Mouse (Mus musculus): ENCODE measurements at regions not wholly inside any gene's neighbourhood (a gene's known extent, or its start where the extent isn't known, plus 50 kb on each side); places are given as distances from the start of the nearest gene placed in this dataset.

GRCm38 (mm10) chr6:147686927-147687326 lies 211.3 kb downstream of the Ccdc91 start:
- H3K4me1 ChIP-seq (ENCODE audit: control insufficient read depth, insufficient read depth, low read depth, low read length): no peaks in the 10 kb centered on the region
- no peak for ATAC-seq
- no peak overlapping the region for H3K4me3 ChIP-seq (ENCODE audit: low read length)
- no peaks in the 10 kb centered on the region for H3K36me3 ChIP-seq (ENCODE audit: control insufficient read depth, insufficient read depth, low read length)
- 79% methylated on average over 6 of the region's 6 CpGs for WGBS
- no peaks in the 10 kb centered on the region for H3K9me3 ChIP-seq (ENCODE audit: control insufficient read depth, low read length)
- no peaks in the 10 kb centered on the region for H3K27me3 ChIP-seq (replicated peaks; ENCODE audit: control insufficient read depth, insufficient read depth, low read length)
- H3K9ac ChIP-seq (ENCODE audit: low read depth, low read length): no peak overlapping the region
- H3K4me2 ChIP-seq (ENCODE audit: low read length): no peak overlapping the region
- no peak overlapping the region for H3K27ac ChIP-seq (ENCODE audit: low read depth, low read length)

- 88% methylated on average over 1 of the region's 1 CpGs for WGBS
- Histone ChIP-seq H3K4me3 (ENCODE audit: low read length) (no peak overlapping the region), H3K27ac (ENCODE audit: low read depth, low read length) (no peak overlapping the region), H3K27me3 (replicated peaks; ENCODE audit: control insufficient read depth, insufficient read depth, low read length) (no peaks in the 10 kb centered on the region), H3K4me2 (ENCODE audit: low read length) (no peak overlapping the region), H3K9ac (ENCODE audit: low read depth, low read length) (no peak overlapping the region), H3K36me3 (ENCODE audit: control insufficient read depth, insufficient read depth, low read length) (no peaks in the 10 kb centered on the region), H3K4me1 (ENCODE audit: control insufficient read depth, insufficient read depth, low read depth, low read length) (no peaks in the 10 kb centered on the region), H3K9me3 (ENCODE audit: control insufficient read depth, low read length) (no peaks in the 10 kb centered on the region)
- ATAC-seq: no peak
Measured at GRCm38 (mm10) chr6:147698255-147698654, 222.6 kb downstream of the Ccdc91 start.

GRCm38 (mm10) chr6:147699449-147699848 lies 223.8 kb downstream of the Ccdc91 start:
- Histone ChIP-seq H3K4me1 (ENCODE audit: control insufficient read depth, insufficient read depth, low read depth, low read length) (no peaks in the 10 kb centered on the region), H3K27ac (ENCODE audit: low read depth, low read length) (no peak overlapping the region), H3K27me3 (replicated peaks; ENCODE audit: control insufficient read depth, insufficient read depth, low read length) (no peaks in the 10 kb centered on the region), H3K4me2 (ENCODE audit: low read length) (no peak overlapping the region), H3K36me3 (ENCODE audit: control insufficient read depth, insufficient read depth, low read length) (no peaks in the 10 kb centered on the region), H3K9ac (ENCODE audit: low read depth, low read length) (no peak overlapping the region), H3K9me3 (ENCODE audit: control insufficient read depth, low read length) (no peaks in the 10 kb centered on the region), H3K4me3 (ENCODE audit: low read length) (no peak overlapping the region)
- ATAC-seq: no peak
- WGBS: 84% methylated on average over 3 of the region's 3 CpGs

GRCm38 (mm10) chr6:147700629-147701028 lies 225.0 kb downstream of the Ccdc91 start:
- WGBS: 80% methylated on average over 2 of the region's 2 CpGs

GRCm38 (mm10) chr6:147701956-147702355 lies 226.3 kb downstream of the Ccdc91 start:
- no peak for ATAC-seq
- Histone ChIP-seq H3K4me1 (ENCODE audit: control insufficient read depth, insufficient read depth, low read depth, low read length) (no peaks in the 10 kb centered on the region), H3K27ac (ENCODE audit: low read depth, low read length) (no peak overlapping the region), H3K27me3 (replicated peaks; ENCODE audit: control insufficient read depth, insufficient read depth, low read length) (no peaks in the 10 kb centered on the region), H3K36me3 (ENCODE audit: control insufficient read depth, insufficient read depth, low read length) (no peaks in the 10 kb centered on the region), H3K9ac (ENCODE audit: low read depth, low read length) (no peak overlapping the region), H3K9me3 (ENCODE audit: control insufficient read depth, low read length) (no peaks in the 10 kb centered on the region), H3K4me3 (ENCODE audit: low read length) (no peak overlapping the region), H3K4me2 (ENCODE audit: low read length) (no peak overlapping the region)
- 84% methylated on average over 5 of the region's 5 CpGs for WGBS

More at GRCm38 (mm10) chr6:147700629-147701028, 225.0 kb downstream of the Ccdc91 start:
- ATAC-seq: no peak
- H3K4me1 ChIP-seq (ENCODE audit: control insufficient read depth, insufficient read depth, low read depth, low read length): no peaks in the 10 kb centered on the region
- no peak overlapping the region for H3K4me2 ChIP-seq (ENCODE audit: low read length)
- no peaks in the 10 kb centered on the region for H3K36me3 ChIP-seq (ENCODE audit: control insufficient read depth, insufficient read depth, low read length)
- H3K9me3 ChIP-seq (ENCODE audit: control insufficient read depth, low read length): no peaks in the 10 kb centered on the region
- H3K27me3 ChIP-seq (replicated peaks; ENCODE audit: control insufficient read depth, insufficient read depth, low read length): no peaks in the 10 kb centered on the region
- no peak overlapping the region for H3K4me3 ChIP-seq (ENCODE audit: low read length)
- no peak overlapping the region for H3K27ac ChIP-seq (ENCODE audit: low read depth, low read length)
- no peak overlapping the region for H3K9ac ChIP-seq (ENCODE audit: low read depth, low read length)

DNA sequence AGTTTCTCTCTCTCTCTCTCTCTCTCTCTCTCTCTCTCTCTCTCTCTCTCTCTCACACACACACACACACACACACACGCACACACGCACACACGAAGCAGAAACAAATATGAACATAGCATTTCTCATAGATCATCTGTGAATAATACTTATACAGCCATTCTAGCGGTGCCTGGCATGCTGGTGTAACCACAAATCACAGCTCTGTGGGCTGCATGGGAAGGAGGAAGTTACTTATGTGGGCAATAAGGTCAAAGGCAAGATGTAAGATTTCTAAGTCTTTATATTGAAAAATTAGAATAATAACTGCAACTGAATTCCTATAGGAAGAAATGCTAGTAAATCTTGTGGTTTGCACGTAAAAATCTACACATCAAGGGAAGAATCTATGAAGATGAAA lies 228.7 kb downstream of the Ccdc91 start:
- H3K4me1 ChIP-seq (ENCODE audit: control insufficient read depth, insufficient read depth, low read depth, low read length): no peaks in the 10 kb centered on the region
- H3K27ac ChIP-seq (ENCODE audit: low read depth, low read length): no peak overlapping the region
- H3K9me3 ChIP-seq (ENCODE audit: control insufficient read depth, low read length): no peaks in the 10 kb centered on the region
- ATAC-seq: no peak
- no peaks in the 10 kb centered on the region for H3K36me3 ChIP-seq (ENCODE audit: control insufficient read depth, insufficient read depth, low read length)
- H3K27me3 ChIP-seq (replicated peaks; ENCODE audit: control insufficient read depth, insufficient read depth, low read length): no peaks in the 10 kb centered on the region
- no peak overlapping the region for H3K4me2 ChIP-seq (ENCODE audit: low read length)
- H3K9ac ChIP-seq (ENCODE audit: low read depth, low read length): no peak overlapping the region
- 91% methylated on average over 5 of the region's 5 CpGs for WGBS
- no peak overlapping the region for H3K4me3 ChIP-seq (ENCODE audit: low read length)

DNA sequence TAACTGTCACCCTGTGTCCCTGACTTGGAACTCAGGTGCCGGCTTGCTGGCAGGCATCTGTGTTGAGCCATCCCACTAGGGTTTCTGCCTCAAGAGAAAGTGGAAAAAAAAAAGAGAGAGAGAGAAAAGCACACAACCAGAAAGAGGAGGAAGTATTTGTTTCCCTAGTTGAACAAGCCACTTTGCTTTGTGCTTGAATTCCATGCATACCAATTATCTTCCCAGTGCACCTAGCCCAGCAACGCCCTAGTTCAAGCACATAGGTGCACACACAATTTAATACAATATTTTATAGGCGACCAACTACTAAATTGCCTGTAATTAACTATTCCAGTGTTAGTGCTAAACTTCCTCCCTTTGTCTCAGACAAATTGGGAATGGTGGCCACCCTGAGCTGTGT lies 230.3 kb downstream of the Ccdc91 start:
- Histone ChIP-seq H3K27ac (ENCODE audit: low read depth, low read length) (no peak overlapping the region), H3K9me3 (ENCODE audit: control insufficient read depth, low read length) (no peaks in the 10 kb centered on the region), H3K27me3 (replicated peaks; ENCODE audit: control insufficient read depth, insufficient read depth, low read length) (no peaks in the 10 kb centered on the region), H3K36me3 (ENCODE audit: control insufficient read depth, insufficient read depth, low read length) (no peaks in the 10 kb centered on the region), H3K4me1 (ENCODE audit: control insufficient read depth, insufficient read depth, low read depth, low read length) (no peaks in the 10 kb centered on the region), H3K9ac (ENCODE audit: low read depth, low read length) (no peak overlapping the region), H3K4me3 (ENCODE audit: low read length) (no peak overlapping the region), H3K4me2 (ENCODE audit: low read length) (no peak overlapping the region)
- WGBS: 81% methylated on average over 3 of the region's 3 CpGs
- no peak for ATAC-seq

GRCm38 (mm10) chr6:147706741-147707140 lies 231.1 kb downstream of the Ccdc91 start:
- no peaks in the 10 kb centered on the region for H3K9me3 ChIP-seq (ENCODE audit: control insufficient read depth, low read length)
- ATAC-seq: no peak

DNA sequence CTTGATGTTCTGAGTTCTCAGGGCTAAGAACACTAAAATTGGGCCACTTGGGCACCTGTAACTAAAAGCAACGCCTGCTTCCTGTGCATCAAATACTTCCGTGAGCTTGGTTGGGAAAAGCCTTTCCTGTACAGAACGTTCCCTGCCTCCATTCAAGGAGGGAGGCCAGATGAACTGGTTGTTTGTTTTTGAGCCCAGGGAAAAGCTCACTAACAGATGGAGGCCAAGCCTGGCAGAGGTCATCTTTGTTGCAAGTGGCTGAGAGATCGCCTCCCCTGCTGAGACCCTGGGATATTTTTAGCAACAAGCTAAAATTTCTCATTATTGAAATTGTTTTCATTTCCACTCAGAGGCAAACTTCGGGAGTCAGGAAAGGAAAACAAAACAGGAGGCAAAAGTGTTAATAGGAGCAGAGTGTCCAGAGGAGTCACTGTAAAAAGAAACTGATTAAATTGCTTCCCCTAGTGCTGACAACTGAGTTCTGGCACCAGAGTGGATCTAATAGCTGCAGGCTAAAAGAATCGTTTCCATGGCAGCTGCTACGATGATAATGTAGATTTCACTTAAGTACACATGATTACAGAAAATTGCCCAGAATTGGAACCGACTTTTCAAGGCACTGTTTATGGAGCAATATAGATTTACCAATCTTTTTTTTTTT lies 242.6 kb downstream of the Ccdc91 start:
- ATAC-seq: peak; percentile 80
- WGBS: 24% methylated on average over 8 of the region's 8 CpGs
- no peaks in the 10 kb centered on the region for H3K36me3 ChIP-seq (ENCODE audit: control insufficient read depth, insufficient read depth, low read length)

More at GRCm38 (mm10) chr6:147706741-147707140, 231.1 kb downstream of the Ccdc91 start:
- H3K36me3 ChIP-seq (ENCODE audit: control insufficient read depth, insufficient read depth, low read length): no peaks in the 10 kb centered on the region
- no peak overlapping the region for H3K27ac ChIP-seq (ENCODE audit: low read depth, low read length)
- no peak overlapping the region for H3K4me2 ChIP-seq (ENCODE audit: low read length)
- no peaks in the 10 kb centered on the region for H3K27me3 ChIP-seq (replicated peaks; ENCODE audit: control insufficient read depth, insufficient read depth, low read length)
- WGBS: 87% methylated on average over 2 of the region's 2 CpGs
- H3K9ac ChIP-seq (ENCODE audit: low read depth, low read length): no peak overlapping the region
- no peaks in the 10 kb centered on the region for H3K4me1 ChIP-seq (ENCODE audit: control insufficient read depth, insufficient read depth, low read depth, low read length)
- no peak overlapping the region for H3K4me3 ChIP-seq (ENCODE audit: low read length)

More for the DNA sequence above, 242.6 kb downstream of the Ccdc91 start:
- Histone ChIP-seq H3K4me3 (ENCODE audit: low read length) (no peak overlapping the region), H3K27ac (ENCODE audit: low read depth, low read length) (no peak overlapping the region), H3K4me2 (ENCODE audit: low read length) (peak overlapping the region; percentile 20; the same call in 1 of the 2 replicates), H3K9ac (ENCODE audit: low read depth, low read length) (no peak overlapping the region), H3K4me1 (ENCODE audit: control insufficient read depth, insufficient read depth, low read depth, low read length) (peaks cover 10% of the 10 kb centered on the region), H3K27me3 (replicated peaks; ENCODE audit: control insufficient read depth, insufficient read depth, low read length) (no peaks in the 10 kb centered on the region), H3K9me3 (ENCODE audit: control insufficient read depth, low read length) (no peaks in the 10 kb centered on the region)
